Mouse (Mus musculus) cerebellum, adult 8-10 months (tissue): ENCODE data around the gene Eml2.
A peak's percentile ranks its signal among the peaks of the same experiment; 100 is the strongest.

Experiments
- DNase-seq: peaks from one replicate; pipeline ENCODE4 v3.0.0; 2022

Eml2 gene

GRCm38 (mm10) chr7:19231849-19232248, 55.6 kb downstream of the Eml2 start:
- no peak for DNase-seq

GRCm38 (mm10) chr7:19234652-19235051, 58.4 kb downstream of the Eml2 start:
- DNase-seq: no peak

GRCm38 (mm10) chr7:19235092-19235671, 59.0 kb downstream of the Eml2 start:
- no peak for DNase-seq

- DNase-seq: no peak
Observed at GRCm38 (mm10) chr7:19236411-19236810, 60.2 kb downstream of the Eml2 start.

GRCm38 (mm10) chr7:19238344-19238743, 62.1 kb downstream of the Eml2 start:
- no peak for DNase-seq

- DNase-seq: peak; percentile 90
Observed at GRCm38 (mm10) chr7:19239423-19239822, 63.2 kb downstream of the Eml2 start.

- DNase-seq: no peak
Observed at GRCm38 (mm10) chr7:19239986-19240385, 63.8 kb downstream of the Eml2 start.

- no peak for DNase-seq
Observed at GRCm38 (mm10) chr7:19240905-19241463, 64.8 kb downstream of the Eml2 start.

- no peak for DNase-seq
Observed at GRCm38 (mm10) chr7:19242005-19242404, 65.8 kb downstream of the Eml2 start.

- no peak for DNase-seq
Observed at GRCm38 (mm10) chr7:19243858-19244257, 67.6 kb downstream of the Eml2 start.

GRCm38 (mm10) chr7:19245083-19245482, 68.9 kb downstream of the Eml2 start:
- DNase-seq: no peak

- no peak for DNase-seq
Observed at GRCm38 (mm10) chr7:19246855-19247254, 70.6 kb downstream of the Eml2 start.

- DNase-seq: no peak
Observed at GRCm38 (mm10) chr7:19247511-19247910, 71.3 kb downstream of the Eml2 start.

GRCm38 (mm10) chr7:19252078-19252477, 75.9 kb downstream of the Eml2 start:
- DNase-seq: no peak

- no peak for DNase-seq
Observed at GRCm38 (mm10) chr7:19253437-19253836, 77.2 kb downstream of the Eml2 start.

GRCm38 (mm10) chr7:19255395-19255794, 79.2 kb downstream of the Eml2 start:
- no peak for DNase-seq
